ENCODE assay signal across 8 mouse cellular contexts in the genomic region with DNA sequence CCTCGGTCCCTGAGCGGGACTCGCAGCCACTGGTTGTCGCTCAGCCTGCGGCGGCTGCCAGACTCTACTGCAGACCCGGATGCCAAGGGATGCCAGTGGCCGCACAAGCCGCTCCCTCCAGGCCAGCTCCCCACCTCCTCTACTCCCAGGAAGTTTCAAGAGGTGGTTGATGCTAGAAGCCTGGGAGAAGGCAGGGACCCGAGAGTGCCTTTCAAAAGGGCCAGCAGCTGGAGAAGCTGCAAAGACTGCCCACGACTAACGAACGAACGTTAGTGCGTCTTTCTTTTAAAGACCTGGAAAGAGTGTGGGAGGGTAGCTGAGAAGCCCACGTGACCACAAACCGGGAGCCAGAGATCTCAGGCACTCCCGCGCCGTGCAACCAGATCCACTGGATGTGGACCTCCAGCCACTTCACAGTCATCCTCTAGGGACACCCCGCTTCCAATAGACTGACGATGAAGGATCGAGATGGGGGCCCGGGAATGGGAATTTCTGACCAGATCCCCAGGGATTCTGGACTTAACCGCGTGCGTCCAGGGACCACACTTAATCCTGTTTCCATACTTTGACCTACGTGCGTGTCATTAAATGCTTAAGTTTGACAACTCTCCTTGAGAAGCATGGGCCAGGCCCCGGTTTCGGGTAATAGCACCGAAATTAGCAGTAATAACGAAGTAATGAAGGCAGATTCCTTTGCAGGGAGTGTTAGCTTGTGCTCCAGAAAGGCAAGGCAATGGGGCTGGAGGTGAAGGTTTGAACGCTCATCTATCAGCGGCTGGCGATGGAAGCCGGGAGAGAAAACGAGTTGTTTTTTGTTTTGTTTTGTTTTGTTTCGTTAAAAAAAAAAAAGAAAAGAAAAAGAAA. TPM values are rescaled to one million over a fixed set of nuclear protein-coding genes. Genes with fewer than 3 reads are reported as not detected.
DNase-seq lines count a peak whose midpoint lies in the region; ATAC-seq and TF ChIP-seq lines count a peak whose summit lies in the region.

A gene (minus strand): TSS at position 260 of the 864 bp plus-strand sequence.

- no peak for TF ChIP-seq POLR2A in cerebellum, adult 2 months (IDR thresholded peaks at IDR 0.05; ENCODE audit: borderline replicate concordance, insufficient read depth, low read length)

- H3K4me1 ChIP-seq in cerebellum, adult 2 months (ENCODE audit: control insufficient read depth, insufficient read depth, low read length), result no peaks in the 10 kb centered on the region
- H3K4me1 ChIP-seq in kidney, embryonic 16.5 days (ENCODE audit: insufficient read depth, low read length), result peaks cover 3% of the 10 kb centered on the region
- H3K4me1 ChIP-seq in stomach, embryonic 15.5 days, result peaks cover 8% of the 10 kb centered on the region; the same call in 1 of the 2 replicates

- no peaks in the 10 kb centered on the region for H3K27me3 ChIP-seq in cerebellum, adult 2 months (ENCODE audit: control insufficient read depth, insufficient read depth, low read length)
- H3K27me3 ChIP-seq in kidney, embryonic 16.5 days (ENCODE audit: insufficient read depth, low read length), result no peaks in the 10 kb centered on the region
- no peaks in the 10 kb centered on the region; the same call in 1 of the 2 replicates for H3K27me3 ChIP-seq in stomach, embryonic 15.5 days (replicated peaks)

- peak; percentile 29 for DNase-seq in right cerebral cortex, postnatal 4 days
- DNase-seq in right cerebral cortex, adult 18-20 months, result no peak
- peak; percentile 23 to 44 for DNase-seq in cerebellum, adult 2 months
- no peak for DNase-seq in gastrocnemius, adult 8-10 months (ENCODE audit: low spot score in 2 of 2)

- peak within 1 kb of the TSS; percentile 99 for H3K4me2 ChIP-seq in kidney, embryonic 16.5 days (replicated peaks; ENCODE audit: low read depth, low read length)
- peak within 1 kb of the TSS; percentile 96 for H3K4me2 ChIP-seq in stomach, embryonic 15.5 days

- whole genome bisulfite sequencing in cerebellum, adult 2 months, result under 1% methylated on average over 39 of the region's 39 CpGs
- under 1% methylated on average over 39 of the region's 39 CpGs for WGBS in kidney, embryonic 16.5 days
- WGBS in stomach, embryonic 15.5 days, result under 1% methylated on average over 39 of the region's 39 CpGs

- H3K27ac ChIP-seq in cerebellum, adult 2 months (ENCODE audit: insufficient read depth, low read length), result no peak within 1 kb of the TSS
- no peak within 1 kb of the TSS for H3K27ac ChIP-seq in kidney, embryonic 16.5 days (ENCODE audit: low read length)
- no peak within 1 kb of the TSS for H3K27ac ChIP-seq in stomach, embryonic 15.5 days

- no peak for TF ChIP-seq CTCF in cerebellum, adult 2 months (IDR thresholded peaks at IDR 0.05; ENCODE audit: borderline replicate concordance, insufficient read depth, low read depth, low read length)

- no peaks in the 10 kb centered on the region for H3K9me3 ChIP-seq in kidney, embryonic 16.5 days (ENCODE audit: low read length)
- no peaks in the 10 kb centered on the region for H3K9me3 ChIP-seq in stomach, embryonic 15.5 days

- H3K4me3 ChIP-seq in cerebellum, adult 2 months (replicated peaks; ENCODE audit: insufficient read depth, low read depth, low read length), result peak within 1 kb of the TSS; percentile 40
- peak within 1 kb of the TSS; percentile 55 for H3K4me3 ChIP-seq in kidney, embryonic 16.5 days (ENCODE audit: low read length)
- H3K4me3 ChIP-seq in stomach, embryonic 15.5 days (replicated peaks), result peak within 1 kb of the TSS; percentile 44

- peak within 1 kb of the TSS; percentile 62 for H3K9ac ChIP-seq in kidney, embryonic 16.5 days (replicated peaks; ENCODE audit: low read length)
- H3K9ac ChIP-seq in stomach, embryonic 15.5 days, result peak within 1 kb of the TSS; percentile 16; the same call in 1 of the 2 replicates

- no peaks in the 10 kb centered on the region for H3K36me3 ChIP-seq in kidney, embryonic 16.5 days (ENCODE audit: insufficient read depth, low read length)
- no peaks in the 10 kb centered on the region for H3K36me3 ChIP-seq in stomach, embryonic 15.5 days

- ATAC-seq in granulocyte monocyte progenitor cell, adult 5-6 weeks (replicated peaks; ENCODE audit: poor library complexity, severe bottlenecking), result peak; percentile 50
- peak; percentile 63; the same call in 1 of the 2 replicates for ATAC-seq in kidney, embryonic 16.5 days (ENCODE audit: low FRiP score, low TSS enrichment)
- peak; percentile 52 for ATAC-seq in megakaryocyte, adult 5-6 weeks (ENCODE audit: poor library complexity, severe bottlenecking)
- peak; percentile 65 for ATAC-seq in stomach, embryonic 15.5 days (ENCODE audit: insufficient read depth, low FRiP score, low read depth)

RNA-seq across cellular contexts. Expression of the gene that starts here (rescaled TPM):
- polyA plus RNA-seq in cerebellum, adult 2 months (2012; rRNA removed), result 0.07 and 0.10 TPM in 2 replicates
- total RNA-seq in granulocyte monocyte progenitor cell, adult 5-6 weeks (2014; fragmentation: Nextera tagmentation), result not detected in 2 replicates
- total RNA-seq in granulocyte monocyte progenitor cell, adult 5-6 weeks (2017), result not detected in 2 replicates
- 0.51 and 0.63 TPM in 2 replicates for polyA plus RNA-seq in kidney, embryonic 16.5 days (2015; fragmentation: Nextera tagmentation; extraction: Ambion mirVana)
- not detected in 2 replicates for total RNA-seq in megakaryocyte, adult 5-6 weeks (2015)
- total RNA-seq in megakaryocyte, adult 5-6 weeks (2017), result not detected in 2 replicates
- polyA plus RNA-seq in stomach, embryonic 15.5 days (2015; fragmentation: Nextera tagmentation; extraction: Ambion mirVana), result 0.06 and 0.13 TPM in 2 replicates
- under 1 TPM in 3 of 4 experiments, not detected in 1; 0.11 to 0.29 (median 0.27) TPM for total RNA-seq in gastrocnemius, adult 8-10 months (2022)

Comparison
In these comparisons a context has a peak if more than half of its experiments do, and no peak if none do; other contexts are left out.
1. Peak in DNase-seq and H3K4me3 ChIP-seq in cerebellum, adult 2 months; RNA of the gene not detected or under 1 TPM.
2. Peak in ATAC-seq in granulocyte monocyte progenitor cell, adult 5-6 weeks; RNA of the gene not detected or under 1 TPM.
3. Peak in ATAC-seq, H3K4me3 ChIP-seq, H3K9ac ChIP-seq and H3K4me2 ChIP-seq in kidney, embryonic 16.5 days; RNA of the gene not detected or under 1 TPM.
4. Peak in ATAC-seq in megakaryocyte, adult 5-6 weeks; RNA of the gene not detected or under 1 TPM.
5. Peak in ATAC-seq, H3K4me3 ChIP-seq, H3K9ac ChIP-seq and H3K4me2 ChIP-seq in stomach, embryonic 15.5 days; RNA of the gene not detected or under 1 TPM.